Mouse (Mus musculus): ENCODE measurements around the gene Hcrtr1.

The Hcrtr1 gene

DNA sequence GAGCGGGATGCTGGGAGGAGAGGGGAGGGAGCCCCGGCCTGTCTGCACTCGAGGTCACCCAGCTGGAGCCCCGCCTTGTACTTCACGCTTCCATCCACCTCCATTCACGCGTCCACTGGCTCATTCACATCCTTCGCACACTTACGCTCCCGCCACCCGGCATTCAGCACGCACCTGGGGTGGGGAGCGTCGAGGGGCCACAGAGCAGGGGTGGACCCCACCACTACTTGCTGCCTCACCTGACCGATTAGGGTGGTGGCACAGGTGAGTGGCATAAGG is at the start of gene Hcrtr1:
TSS of gene Hcrtr1 (minus strand) at position 146 of the 279 bp plus-strand sequence.
- DNase-seq (ENCODE audit: low read depth, low spot score), result no peak

DNA sequence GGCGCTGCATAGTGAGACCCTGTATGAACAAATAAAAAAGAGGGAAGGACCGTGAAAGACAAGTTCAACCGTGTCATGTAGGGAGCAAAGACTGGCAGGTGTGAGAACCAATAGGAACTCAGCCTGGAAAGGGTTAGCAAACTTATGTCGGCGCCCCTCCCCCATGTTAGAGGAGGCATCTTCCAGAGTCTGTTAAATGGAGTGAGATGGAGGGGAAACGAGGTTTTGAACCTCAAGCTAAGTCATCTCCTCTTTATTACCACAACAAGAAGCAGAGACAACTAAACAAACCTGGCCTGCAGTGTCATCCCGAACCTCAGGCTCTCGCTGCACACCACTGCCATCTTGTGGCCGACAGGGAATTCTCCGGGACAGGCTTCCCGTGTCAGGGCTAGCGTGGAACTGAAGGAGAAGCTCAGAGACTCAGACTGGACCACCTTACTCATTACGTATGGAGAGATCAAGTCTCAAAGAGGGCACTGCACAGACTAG is 49.7 kb upstream of the Hcrtr1 start:
- DNase-seq (ENCODE audit: low read depth, low spot score), result peak; percentile 81

DNA sequence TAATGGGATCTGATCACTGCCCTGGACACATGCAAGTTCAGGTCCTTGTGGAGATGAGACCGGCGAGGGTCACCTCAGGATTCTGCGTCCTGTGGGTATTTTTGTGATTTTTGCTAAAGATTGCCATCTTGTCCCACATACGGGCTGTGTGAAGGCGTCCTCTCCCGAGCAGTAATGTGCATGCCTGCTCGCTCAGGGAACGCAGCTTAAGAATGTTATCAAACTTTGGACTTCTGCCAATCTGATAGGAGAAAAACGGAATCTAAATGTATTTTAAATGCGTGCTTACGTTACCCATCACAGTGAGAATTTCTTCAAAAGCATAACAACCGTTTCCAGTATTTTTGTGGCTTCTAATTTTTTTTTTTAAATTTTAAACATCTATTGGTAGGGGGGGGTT is 47.7 kb upstream of the Hcrtr1 start:
- DNase-seq (ENCODE audit: low read depth, low spot score), result no peak

DNA sequence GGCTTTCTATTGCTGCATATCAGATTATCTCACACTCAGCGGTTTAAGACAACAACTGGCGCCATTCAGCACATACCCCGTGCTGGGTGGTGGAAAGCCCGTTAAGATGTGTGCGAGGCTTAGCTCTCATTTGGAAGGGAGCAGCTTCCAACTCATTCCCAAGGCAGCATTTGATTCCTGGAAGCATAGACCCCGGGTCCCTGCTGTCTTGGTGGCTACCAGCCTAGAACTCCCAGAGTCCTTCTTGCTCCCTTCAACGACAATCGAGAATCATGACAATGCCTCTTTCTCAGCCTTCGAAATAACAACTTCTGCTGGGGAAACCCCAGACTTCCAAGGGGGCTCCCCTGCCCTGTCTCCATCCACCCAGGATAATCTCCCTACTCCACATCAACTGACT is 47.3 kb upstream of the Hcrtr1 start:
- DNase-seq (ENCODE audit: low read depth, low spot score), result no peak

DNA sequence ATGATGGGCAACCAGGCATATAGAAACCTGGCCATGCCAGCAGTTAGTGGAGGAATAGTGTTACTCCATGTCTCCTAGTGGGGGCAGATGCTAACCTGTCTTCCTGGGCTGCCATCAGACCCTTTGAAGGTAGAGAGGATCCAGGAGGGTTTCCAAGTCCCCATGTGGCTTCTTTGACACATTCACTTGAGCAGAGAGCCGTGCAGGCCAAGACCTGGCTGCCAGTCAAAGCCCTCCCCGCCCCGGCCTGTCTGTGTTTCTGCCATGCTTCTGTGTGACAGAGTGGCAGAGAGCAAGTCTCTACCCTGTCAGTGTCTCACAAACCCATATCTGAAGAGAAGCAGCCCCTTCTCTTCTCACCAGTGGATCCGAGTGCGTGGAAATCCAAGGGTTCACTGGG is 44.7 kb upstream of the Hcrtr1 start:
- DNase-seq (ENCODE audit: low read depth, low spot score), result no peak

DNA sequence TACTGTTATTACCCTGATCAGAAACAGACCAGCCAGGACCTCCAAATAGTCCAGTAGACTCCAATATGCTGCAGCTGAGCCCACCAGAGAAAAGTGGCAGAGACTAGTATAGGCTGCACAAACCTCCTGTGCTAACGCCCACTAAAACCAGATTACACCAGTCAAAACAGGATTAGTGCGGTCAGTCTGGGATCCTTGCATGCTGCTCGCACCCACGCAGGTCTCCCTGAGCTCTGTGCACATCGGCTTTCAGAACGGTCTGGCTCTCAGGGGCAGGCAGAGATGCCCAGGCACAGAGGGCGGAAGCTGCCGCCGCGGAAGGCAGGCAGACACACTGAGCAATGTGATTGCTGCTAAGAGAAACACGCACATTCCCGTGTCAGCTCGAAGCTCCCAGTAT is 43.9 kb upstream of the Hcrtr1 start:
- DNase-seq (ENCODE audit: low read depth, low spot score), result no peak

DNA sequence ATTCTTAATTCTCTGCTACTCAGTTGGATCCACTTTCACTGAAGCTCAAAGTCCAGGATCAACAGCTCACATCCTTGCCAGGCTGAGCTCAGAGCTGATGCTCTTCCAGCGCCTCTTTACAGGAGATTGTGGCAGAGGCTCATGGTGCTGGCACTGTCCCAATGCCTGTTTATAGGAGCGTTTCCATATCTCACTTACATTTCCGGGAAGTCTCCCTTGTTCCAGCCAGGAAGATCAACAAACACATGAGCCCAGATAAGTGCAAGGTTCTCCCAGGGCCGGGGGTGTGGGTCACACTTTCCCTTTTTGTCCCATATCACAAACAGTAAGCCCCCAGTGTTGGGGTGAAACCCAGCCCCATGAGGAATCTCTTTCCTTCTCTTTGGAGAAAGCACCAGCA is 42.7 kb upstream of the Hcrtr1 start:
- DNase-seq (ENCODE audit: low read depth, low spot score), result no peak

DNA sequence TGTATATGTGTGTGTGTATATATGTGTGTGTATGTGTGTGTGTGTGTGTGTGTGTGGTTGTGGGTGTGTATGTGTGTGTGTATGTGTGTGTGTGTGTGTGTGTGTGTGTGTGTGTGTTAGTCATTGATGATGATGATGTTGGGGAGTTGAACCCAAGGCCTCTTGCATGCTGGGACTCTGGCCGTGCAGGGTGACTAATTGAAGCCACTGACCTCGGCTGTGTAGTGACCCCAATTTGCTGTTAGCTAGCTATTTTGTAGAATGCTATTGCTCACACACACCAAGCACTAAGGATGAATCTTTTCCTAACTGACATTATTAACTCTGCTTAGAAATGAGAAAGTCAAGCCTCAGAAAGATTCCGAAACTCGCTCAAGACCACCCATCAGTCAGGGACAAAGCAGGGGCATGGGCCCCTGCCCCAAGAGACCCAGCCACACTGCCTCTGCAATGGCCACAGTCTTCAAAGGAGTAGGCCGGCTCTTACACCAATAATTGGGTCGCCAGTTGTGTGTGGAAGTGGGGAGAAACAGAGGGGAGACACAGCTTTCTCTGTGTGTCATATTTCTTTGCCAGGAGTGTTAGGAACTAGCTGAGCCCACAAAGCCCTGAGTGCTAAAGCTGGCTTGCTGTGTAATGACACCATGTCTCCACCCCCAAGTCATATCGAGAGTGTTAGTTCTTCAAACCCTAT is 41.9 kb upstream of the Hcrtr1 start:
- no peak for DNase-seq (ENCODE audit: low read depth, low spot score)

DNA sequence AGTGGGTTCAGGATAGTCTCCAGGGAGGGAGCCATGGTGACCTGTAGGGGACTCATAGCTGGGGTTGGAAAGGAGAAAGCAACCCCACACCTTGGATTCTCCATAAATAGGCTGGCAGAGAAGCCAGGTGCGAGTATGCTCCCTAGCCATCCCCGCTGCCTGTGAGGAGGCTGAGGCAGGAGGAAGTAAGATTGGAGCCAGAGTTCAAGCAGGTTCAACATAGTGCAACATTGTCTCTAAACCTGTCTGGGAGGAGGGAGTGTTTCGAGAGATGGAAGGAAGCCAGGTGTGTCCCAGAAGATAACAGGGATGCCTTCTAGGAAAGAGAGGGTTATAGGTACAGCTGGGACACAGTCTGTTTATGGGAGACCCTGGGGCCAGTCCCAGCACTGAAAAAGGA is 40.7 kb upstream of the Hcrtr1 start:
- DNase-seq (ENCODE audit: low read depth, low spot score), result no peak

DNA sequence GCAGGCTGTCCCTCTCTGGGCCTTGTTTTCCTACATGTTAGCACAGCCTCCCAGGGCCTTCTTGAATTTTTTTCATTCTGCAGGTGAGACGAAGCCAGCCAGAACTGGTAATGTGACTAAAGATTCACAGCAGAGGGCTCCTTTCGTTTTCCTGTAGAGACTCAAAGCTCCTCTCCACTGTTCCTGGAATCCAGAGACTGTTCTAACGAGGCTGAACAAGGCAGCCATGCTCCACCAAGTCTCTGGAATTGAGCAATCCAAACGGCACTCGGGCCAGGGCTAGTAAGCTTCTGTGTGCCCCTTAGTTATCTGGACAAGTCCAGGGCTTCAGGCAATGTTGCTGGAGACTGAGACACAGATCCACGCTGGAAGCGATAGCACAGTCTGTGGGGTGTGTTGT is 38.4 kb upstream of the Hcrtr1 start:
- no peak for DNase-seq (ENCODE audit: low read depth, low spot score)

DNA sequence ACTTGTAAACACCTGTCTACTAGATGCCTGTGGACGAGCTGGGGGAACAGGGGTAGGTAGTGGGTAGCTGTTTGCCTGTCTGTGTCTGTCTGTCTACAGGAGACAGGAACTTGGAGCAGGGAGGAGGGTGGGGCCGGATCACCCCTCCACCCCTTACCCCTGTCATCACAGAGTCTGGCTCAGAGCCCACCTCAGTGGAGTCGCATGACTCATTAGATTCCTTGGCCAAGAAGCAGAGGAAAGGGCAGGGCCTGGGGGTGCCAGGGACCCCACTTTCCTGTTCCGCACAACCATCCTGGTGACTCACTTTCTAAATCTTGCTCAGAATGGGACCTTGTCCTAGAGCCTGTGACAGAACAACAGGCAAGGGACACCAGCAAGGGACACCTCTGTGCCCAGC is 37.9 kb upstream of the Hcrtr1 start:
- DNase-seq (ENCODE audit: low read depth, low spot score), result no peak

DNA sequence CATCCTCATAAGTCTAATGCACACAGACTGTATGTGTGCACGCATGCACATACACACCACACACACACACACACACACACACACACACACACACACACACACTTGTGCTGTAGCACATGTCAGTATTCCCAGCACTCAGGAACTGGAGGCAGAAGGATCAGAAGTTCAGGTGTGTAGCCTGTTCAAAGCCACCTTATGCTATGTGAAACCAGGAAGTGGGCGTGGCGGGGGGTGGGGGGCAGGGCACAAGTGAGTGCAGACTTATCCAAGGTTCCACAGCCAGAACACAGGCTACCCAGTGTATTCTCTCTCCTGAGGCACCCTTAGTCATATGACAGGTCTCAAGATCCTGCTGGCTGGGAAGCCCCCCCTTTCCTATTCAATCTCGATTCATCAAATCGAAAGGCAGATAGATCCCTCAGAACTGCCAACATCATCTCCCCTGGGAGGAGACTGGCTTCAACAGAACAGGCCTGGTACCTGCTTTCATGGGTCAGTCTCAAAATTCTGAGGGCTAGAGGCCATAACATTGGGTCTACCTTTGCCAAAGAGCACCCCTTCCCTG is 37.1 kb upstream of the Hcrtr1 start:
- DNase-seq (ENCODE audit: low read depth, low spot score), result peak; percentile 16

DNA sequence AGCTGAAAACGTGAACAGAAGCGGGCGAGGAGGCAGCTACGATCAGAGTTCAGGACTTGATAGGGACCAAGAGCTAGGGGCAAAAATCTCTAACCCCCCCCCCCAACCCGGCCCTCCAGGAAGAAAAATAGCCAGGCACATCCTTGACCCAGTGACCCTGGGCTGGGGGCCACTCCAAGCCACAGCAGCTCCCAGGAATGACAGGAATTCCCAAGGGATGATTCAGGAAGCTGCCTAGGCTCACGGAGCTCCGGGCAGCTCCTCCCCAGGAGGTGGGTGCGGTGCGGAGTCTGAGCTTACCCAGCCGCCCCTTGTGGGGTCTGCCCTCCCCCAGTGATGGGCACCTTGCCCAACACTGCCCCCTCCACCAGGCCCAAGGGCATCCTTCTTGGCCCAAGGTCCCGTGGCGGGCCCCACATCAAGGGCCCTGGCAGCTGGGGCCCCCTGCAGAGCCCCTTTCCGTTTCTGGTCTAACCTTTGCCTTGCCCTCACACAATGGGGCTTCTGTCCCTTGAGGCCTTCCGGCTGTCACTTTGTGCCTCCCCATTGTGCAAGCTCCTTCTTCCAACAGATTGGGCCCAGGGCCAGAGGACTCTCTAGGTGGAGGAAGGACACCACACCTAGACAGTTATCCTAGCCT is 36.0 kb upstream of the Hcrtr1 start, which contains the start of gene Tinagl1:
TSS of gene Tinagl1 (minus strand) at position 51 of the 640 bp plus-strand sequence.
- DNase-seq (ENCODE audit: low read depth, low spot score), result no peak

DNA sequence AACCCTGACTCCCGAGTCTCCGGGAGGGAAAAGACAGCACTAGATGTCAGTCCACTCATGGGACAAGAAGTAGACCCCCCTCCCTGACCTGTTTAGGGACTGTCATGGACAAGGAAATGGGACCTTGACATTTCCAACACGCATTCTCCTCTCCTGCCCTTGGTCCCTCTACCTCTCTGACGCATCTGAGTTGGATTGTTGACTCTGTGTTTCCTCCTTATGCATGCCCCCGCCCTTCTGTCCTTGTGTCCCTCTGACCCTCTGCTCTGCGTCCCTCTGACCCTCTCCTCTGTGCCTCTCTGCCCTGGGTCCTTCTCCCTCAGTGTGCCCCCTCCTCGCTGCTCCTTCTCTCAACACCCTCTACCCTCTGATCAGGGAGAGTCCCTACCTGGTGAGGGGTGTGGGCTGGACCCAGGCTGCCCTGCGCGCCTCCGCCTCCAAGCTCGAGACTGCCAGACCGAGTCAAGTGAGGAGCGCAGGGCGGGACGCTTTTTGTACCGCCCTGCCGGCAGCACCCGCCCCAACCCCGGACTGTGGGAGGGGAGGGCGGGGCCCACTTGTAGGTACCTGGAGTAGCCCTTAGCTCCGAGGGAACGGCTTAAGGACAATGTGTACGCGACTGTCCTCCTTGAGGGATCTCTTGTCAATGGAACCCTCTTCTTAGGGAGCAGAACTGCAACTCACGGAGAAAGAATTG is 35.3 kb upstream of the Hcrtr1 start:
- no peak for DNase-seq (ENCODE audit: low read depth, low spot score)

DNA sequence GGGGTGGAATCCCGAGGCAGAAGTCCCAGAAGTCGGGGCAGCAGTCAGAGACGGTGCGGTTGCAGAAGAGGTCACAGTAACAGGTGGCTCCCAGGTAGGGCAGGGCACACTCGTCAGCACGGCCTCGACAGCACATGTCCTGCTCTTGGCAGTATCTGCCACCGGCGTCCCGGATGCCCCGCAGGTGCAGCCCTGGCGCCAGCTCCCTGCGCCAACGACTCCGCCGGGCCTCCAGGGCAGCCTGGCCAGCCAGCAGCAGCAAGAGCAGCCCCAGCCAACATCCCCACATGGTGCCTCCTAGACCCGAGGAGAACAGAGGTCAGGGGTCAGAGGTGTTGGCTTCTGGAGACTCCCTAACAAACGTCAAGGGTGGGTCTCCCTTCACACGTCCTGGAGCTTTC is 34.8 kb upstream of the Hcrtr1 start:
- no peak for DNase-seq (ENCODE audit: low read depth, low spot score)

DNA sequence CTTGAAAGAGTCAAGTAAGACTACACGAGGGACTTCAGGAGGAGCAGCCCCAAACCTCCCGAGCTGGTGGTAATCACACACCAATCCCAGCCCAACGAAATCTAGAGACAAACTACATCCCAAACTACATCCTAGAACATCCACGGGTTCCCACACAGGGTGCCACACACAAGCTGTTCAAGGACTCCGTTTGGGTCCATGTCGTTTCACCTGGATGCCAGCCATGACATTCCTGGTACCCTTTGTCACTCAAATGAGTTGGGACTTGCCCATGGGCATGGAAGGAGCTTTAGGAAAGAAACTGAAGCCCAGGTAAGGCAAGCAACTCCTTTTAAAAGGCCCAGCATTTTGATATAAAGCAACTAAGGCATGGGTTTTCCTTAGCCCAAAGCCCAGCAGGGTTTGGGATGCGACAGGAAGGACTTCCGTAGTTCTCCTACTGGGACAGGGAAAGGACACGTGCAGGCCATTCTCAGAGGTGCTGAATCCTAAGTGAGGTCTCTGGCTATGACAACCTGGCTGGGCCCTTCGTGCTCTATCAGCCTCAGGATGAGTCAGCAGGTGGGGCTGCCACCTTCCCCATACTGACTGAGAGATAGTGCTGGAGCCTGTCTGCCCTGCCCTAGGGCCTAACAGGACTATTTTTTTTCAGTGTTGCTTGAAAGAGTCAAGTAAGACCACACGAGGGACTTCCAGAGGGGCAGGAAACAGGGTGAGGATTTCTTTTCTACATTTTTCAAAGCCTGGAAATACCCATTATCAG is 34.1 kb upstream of the Hcrtr1 start:
- no peak for DNase-seq (ENCODE audit: low read depth, low spot score)

DNA sequence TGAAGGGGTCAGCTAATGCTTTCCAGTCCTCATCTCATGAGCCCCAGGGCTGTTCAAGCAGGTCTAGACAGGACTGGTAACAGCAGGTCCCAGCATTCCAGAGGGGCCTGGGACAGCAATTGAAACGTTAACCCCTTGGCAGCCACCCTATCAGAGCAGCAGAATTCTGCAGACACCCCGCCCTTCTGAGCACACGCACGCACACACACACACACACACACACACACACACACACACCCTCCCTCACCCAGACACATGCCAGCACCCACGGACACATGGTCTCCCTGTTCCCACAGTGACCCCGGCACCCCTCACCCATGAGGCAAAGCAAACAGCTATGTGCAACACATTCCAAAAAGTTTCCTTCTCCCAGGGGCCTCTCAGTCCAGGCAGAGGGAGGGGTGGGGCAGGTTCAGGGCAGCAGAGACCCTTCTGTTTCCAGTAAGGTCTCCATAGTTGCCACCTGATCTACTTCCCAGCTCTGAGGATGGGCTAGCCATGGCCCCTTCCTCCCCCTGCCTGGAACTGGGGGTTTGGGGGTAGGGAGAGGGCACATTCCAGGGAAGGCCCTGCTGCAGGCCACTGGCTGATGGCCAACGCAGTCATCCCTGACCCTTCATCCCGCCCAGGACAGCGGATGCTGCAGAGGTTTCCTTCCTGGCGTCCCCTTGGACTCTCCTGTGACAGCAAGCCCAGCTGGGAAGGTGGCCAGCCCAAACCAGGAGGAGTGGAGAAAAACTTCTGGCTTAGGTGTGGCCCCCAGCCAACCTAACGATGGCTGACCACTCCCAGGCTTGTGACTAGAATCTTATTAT is 33.0 kb upstream of the Hcrtr1 start:
- no peak for DNase-seq (ENCODE audit: low read depth, low spot score)

DNA sequence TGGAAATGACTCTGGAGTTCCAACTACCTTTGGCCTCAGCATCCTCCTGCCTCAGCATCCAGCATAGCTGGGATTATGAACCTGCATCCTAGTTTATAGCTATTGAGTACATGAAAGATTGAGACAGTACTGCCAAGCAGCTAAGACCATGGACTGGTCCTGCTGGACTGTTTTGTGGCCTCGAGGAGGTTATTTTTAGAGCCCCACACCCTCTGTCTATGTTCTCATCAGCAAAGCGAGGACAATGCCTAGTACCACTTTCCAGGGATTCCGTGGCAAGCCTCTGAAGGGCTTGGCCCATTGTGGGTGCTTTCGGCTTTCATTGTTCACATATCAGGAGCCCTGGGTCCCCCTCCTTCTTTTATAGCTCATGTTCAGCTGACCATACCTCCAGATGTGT is 31.2 kb upstream of the Hcrtr1 start:
- no peak for DNase-seq (ENCODE audit: low read depth, low spot score)

DNA sequence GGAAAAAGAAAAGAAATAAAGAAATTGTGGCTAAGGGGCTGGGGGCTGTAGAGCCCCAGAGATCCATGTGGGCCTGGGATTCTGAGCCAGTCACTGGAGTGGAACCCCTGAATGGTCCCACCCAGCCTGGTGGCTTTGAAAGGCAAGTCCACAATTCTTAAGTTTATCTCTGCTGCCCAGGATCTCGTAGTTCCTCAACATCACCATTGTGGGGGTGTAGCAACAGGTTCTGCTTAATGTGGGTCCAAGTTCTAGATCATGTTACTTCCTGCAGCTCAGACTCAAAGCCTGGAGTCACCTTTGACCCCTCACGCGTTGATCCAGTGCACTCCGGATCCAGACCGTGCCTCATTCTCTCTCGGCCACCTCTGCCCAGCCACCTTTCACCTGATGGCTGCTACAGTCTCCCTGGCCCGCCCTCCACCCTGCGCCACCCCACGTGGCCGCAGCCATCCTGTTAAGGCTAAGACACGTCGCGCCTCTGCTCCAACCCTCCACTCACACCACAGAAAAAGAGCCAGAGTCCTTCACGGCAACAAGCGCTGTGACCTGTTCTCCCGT is 30.3 kb upstream of the Hcrtr1 start:
- DNase-seq (ENCODE audit: low read depth, low spot score), result no peak

DNA sequence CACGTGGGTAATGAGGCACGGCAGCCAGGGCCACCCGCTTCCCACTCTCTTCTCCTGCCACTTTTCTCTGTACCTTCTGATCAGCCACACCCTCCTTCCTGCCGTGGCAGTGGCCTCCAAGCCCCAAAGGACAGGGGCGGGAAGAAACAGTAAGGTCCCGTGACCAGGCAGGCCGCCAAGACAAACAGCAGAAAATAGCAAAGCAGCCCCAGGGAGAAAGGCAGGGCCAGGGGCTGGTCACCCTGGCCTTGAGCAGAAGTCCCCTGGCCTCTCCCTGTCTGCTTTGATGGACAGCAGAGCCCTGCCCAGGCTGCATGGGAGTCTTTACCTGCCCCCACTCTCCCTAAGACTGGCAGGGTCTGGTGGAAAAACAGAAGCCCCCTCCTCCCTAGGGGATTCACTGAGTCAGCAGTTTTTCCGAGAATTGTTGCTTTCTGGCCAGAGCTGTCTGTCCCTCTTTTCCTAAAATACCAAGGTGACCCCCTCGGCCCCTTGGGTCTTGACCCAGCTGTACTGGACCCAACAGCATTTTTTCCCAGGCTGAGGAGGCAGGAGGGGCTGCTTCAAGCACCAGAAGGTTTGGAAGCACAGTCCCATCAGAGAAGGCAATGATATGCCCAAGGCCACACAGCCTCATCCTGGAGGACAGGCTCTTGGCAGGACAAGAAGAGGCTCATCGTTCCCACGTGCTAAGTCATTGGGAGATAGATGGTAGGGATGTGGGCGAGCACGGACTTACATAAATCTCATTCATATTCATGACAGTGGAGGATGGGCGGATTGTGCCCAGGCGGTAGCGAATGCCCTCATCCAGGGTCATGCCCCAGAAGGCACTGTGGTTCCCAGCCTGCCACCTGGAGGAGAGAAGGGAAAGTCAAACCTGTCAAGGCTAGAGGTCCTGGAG is 29.4 kb upstream of the Hcrtr1 start:
- no peak for DNase-seq (ENCODE audit: low read depth, low spot score)

Data from A20 (cell line).